Mouse (Mus musculus): ENCODE measurements around the gene Exoc4.

Gene Exoc4

GRCm38 (mm10) chr6:33248894-33249758, at the start of gene Exoc4:
TSS of gene Exoc4 (plus strand) at chr6:33249085.
- DNase-seq (ENCODE audit: low spot score in 2 of 2): peak; percentile 92 to 94

- no peak for DNase-seq (ENCODE audit: low spot score in 2 of 2)
These were observed 30.1 kb upstream of the Exoc4 start for GRCm38 (mm10) chr6:33218780-33219179.

GRCm38 (mm10) chr6:33226700-33227099, 22.2 kb upstream of the Exoc4 start:
- DNase-seq (ENCODE audit: low spot score in 2 of 2): no peak

- no peak for DNase-seq (ENCODE audit: low spot score in 2 of 2)
These were observed 21.5 kb upstream of the Exoc4 start for GRCm38 (mm10) chr6:33227371-33227770.

DNA sequence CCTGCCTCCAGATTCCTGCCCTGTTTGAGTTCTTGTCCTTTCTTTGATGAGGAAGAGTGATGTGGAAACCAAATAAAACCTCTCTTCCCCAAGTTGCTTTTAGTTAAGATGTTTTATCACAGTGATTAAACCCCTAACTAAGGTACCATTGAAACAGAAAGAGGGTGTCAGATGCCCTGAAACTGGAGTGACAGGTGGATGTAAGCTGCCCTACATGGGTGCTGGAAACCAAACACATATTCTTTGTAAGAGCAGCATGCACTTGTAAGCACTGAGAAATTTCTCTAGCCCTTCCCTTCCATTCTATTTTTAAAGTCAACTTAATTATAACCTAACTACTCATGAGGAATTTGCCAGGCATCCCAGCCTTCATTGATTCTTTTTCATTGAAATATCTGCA, 7.6 kb upstream of the Exoc4 start:
- no peak for DNase-seq (ENCODE audit: low spot score in 2 of 2)

DNA sequence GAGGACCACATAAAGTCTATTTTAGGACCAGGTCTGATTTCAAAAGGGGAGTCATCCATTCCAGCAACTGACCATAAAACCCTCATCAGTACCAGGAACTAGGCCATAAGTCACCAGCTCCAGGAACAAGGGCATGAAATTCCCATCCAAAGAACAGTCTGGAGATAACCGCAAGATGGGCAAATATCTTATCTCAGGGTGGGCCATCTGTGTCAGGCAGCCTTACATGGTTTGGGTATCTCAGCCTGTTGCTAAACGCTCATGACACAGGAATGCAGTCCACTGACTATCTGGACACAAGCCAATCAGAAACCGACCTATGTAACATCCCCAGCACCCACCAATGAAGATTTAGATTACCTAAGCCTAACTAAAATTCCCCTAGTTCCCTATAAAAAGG, 4.3 kb upstream of the Exoc4 start:
- DNase-seq (ENCODE audit: low spot score in 2 of 2): no peak

DNA sequence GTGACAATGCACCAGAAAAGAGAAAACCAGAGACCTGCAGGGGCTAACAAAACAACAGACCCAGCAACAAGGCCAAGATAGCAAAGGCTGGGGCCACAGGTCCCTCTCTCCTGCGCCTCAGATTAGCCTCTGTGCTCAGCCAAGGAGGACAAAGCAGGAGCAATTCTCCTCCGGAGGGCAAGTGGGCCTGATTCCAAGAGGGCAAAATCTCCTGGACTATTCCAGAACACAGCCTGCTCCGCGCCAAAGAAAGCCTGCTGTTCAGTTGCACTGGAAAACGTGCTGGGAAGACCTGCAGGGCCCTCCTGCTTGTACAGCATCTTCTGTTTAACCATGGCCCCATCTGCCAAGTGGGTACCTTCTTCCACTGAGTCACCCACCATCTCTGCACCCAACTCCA, 1.7 kb upstream of the Exoc4 start:
- DNase-seq (ENCODE audit: low spot score in 2 of 2): no peak

DNA sequence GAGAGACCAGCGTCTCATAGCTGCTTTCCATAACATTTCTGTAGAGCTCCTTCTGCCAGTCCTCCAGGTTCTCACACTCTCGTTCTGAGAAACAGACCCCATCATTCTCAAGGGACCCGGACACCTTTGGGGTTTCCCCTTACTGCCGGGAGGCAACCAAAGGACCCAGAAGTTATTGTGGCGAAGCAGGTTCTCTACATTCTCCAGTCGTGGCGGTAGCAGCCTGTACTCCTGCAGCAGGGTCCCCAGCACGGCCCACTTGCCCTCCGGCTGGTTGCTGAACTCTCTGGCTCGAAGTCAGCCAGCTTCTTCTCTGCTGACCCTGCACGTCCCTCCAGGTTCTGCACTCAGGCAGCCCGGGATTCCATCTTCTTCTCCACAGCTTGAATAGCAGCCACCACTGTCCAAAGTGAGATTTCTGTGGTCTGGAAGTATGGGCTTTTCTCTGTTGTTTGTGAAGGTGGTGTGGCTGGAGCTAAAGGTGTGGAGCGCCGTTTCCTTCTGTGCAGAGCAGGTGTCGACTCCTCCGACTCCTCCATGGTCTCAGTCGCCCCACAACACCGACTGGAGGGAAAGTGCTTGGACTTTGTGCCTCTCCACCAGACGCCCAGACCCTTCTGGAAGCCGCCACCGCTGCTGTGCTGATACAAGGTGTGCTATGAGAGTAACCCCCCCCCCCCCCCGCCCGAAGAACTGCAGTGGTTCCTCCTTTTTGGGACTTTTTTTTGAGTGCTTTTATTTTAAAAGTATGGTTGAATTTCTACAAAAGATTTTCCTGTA, 1.1 kb upstream of the Exoc4 start:
- DNase-seq (ENCODE audit: low spot score in 2 of 2): no peak

- DNase-seq (ENCODE audit: low spot score in 2 of 2): no peak
These were observed 7.8 kb downstream of the Exoc4 start for GRCm38 (mm10) chr6:33256638-33257037.

- no peak for DNase-seq (ENCODE audit: low spot score in 2 of 2)
These were observed 8.3 kb downstream of the Exoc4 start for GRCm38 (mm10) chr6:33257076-33257789.

GRCm38 (mm10) chr6:33259926-33260325, 11.0 kb downstream of the Exoc4 start:
- DNase-seq (ENCODE audit: low spot score in 2 of 2): no peak

DNA sequence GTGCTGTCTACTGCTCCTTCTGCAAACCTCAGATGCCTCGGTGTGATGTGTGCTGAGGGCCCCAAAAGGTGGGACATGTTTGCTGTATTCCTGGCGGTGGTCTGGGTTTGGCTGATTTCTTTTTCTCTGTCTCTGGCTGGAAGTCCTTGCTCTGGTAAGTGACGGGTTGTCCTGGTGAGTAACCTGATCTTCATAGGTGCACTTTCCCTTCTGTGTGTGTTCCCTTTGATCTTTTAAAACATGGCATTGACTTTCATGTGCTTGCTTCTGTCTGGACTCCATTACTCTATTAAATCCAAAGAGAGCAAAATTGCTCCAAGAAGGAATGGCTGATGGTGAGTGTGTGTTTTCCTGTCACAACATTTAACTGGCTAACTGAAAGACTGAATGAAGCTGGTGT, 12.7 kb downstream of the Exoc4 start:
- DNase-seq (ENCODE audit: low spot score in 2 of 2): no peak

- no peak for DNase-seq (ENCODE audit: low spot score in 2 of 2)
These were observed 15.1 kb downstream of the Exoc4 start for GRCm38 (mm10) chr6:33263950-33264349.

DNA sequence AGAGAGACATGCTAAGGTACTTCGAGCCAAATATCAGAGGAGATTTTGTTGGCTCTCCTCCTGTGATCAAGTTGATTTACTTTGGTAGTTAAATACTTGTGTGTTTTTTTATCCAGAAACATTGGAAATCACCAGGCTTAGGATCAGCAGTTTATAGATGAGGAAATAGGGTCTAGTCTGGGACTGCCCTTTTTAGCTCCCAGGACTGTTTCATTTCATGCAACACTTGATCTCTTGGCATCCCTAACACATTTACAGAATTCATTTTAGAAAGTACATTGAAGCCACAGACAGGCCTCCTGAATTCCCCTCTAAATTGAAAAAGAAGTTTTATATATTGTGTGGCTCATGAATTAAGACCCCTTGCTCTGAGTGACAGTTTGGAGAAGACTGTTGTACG, 15.5 kb downstream of the Exoc4 start:
- no peak for DNase-seq (ENCODE audit: low spot score in 2 of 2)

- no peak for DNase-seq (ENCODE audit: low spot score in 2 of 2)
These were observed 18.7 kb downstream of the Exoc4 start for GRCm38 (mm10) chr6:33267571-33267970.

GRCm38 (mm10) chr6:33283523-33283922, 34.6 kb downstream of the Exoc4 start:
- DNase-seq (ENCODE audit: low spot score in 2 of 2): no peak

DNA sequence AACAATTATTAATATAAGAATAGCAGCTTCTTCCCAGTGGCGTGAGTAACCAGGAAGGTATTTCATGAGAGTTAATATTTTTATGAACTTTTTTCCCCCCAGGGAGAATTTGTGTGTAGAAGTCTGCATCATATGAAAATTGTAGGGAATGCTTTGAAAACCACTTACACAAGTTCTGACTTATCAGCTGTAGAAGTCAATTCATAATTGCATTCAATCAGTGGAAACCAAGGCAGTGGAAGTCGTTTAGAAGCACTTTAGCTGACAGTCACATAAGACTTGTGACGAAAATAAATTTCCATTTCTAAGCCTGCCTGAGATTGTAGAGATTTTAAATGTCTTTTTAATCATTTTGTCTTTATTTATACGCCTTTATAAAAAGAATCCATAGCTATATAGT, 35.1 kb downstream of the Exoc4 start:
- no peak for DNase-seq (ENCODE audit: low spot score in 2 of 2)

GRCm38 (mm10) chr6:33286376-33286775, 37.5 kb downstream of the Exoc4 start:
- no peak for DNase-seq (ENCODE audit: low spot score in 2 of 2)

GRCm38 (mm10) chr6:33294626-33295025, 45.7 kb downstream of the Exoc4 start:
- DNase-seq (ENCODE audit: low spot score in 2 of 2): no peak

DNA sequence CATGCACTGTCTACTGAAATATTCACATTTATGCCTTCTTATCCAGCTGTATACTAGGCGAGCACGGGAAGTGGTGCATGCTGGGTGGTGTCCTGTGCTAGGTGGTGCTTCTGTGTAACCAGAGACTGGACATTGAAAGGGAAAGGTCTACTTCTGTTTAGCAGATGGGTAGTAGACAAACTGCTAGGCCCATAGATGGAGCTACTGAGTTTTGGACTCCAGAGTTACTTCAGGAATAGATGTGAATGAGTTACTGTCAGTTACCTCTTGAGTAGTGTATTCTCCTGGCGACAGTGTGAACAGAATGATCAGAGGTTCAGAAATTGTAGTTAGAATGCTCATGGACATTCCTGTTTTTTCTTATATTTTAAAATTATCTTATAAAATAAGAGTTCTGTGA, 48.7 kb downstream of the Exoc4 start:
- DNase-seq (ENCODE audit: low spot score in 2 of 2): peak in 1 of 2 experiments; percentile 15

DNA sequence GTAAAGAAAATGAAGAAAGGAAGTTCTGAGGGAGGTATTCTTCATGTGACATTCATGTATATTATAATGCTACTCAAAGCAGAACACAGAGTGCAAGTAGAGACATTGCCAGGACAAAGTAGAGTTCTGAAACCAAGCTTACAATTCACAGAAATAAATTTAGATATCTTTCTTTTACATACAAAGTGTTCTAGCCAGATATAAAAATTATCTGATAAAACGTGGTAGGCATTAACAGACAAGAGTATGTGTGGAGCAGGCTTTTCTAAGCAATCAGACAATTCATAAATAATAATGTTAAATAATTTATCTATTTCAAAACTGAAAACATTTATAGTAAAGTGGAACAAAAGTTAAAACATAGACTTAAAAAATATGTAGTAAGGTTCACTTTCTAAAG, 49.9 kb downstream of the Exoc4 start:
- DNase-seq (ENCODE audit: low spot score in 2 of 2): no peak

DNA sequence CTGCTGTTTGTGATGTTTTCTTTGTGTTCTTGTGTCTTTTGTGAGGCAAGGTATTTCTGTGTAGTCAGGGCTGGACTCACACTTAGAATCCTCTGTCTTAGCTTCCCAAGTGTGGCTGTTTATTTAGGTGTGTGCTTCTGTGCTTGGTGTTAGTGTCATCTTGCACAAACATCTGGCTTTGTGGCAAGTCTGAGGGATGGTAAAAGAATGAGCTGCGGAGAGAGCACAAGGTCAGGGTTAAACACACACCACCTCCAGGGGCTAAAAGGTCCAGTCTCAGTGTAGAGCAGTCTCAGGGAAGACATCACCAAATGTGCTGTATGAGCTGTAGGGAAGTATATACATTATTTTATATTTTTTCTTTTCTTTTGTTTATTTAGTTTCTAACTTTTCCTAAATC, 57.1 kb downstream of the Exoc4 start:
- no peak for DNase-seq (ENCODE audit: low spot score in 2 of 2)

Measured in thymus, postnatal 10 days (tissue).